Mouse (Mus musculus) midbrain, embryonic 15.5 days (tissue): ENCODE measurements at regions not wholly inside any gene's neighbourhood (a gene's known extent, or its start where the extent isn't known, plus 50 kb on each side); places are given as distances from the start of the nearest gene placed in this dataset.

Experiments
- ATAC-seq: fragments of 200-750 bp; cut with Nextera tagmentation; replicated peaks from 2 replicates; pipeline ENCODE4 v1.8.0; 2017; ENCODE audit warnings: moderate TSS enrichment
- H3K27ac ChIP-seq: fragments of 300-500 bp; sonication (generic); 2 replicates; pipeline ENCODE4 v1.5.1; 2015; ENCODE audit warnings: mild to moderate bottlenecking, inconsistent platforms
- H3K27me3 ChIP-seq: fragments of 300-500 bp; sonication (generic); replicated peaks from 2 replicates; pipeline ENCODE4 v1.6.1; 2015; ENCODE audit warnings: inconsistent platforms
- H3K36me3 ChIP-seq: fragments of 300-500 bp; sonication (generic); replicated peaks from 2 replicates; pipeline ENCODE4 v1.6.1; 2015; ENCODE audit warnings: inconsistent platforms
- H3K4me1 ChIP-seq: fragments of 300-500 bp; sonication (generic); 2 replicates; pipeline ENCODE4 v1.6.1; 2015; ENCODE audit warnings: inconsistent platforms
- H3K4me2 ChIP-seq: fragments of 300-500 bp; sonication (generic); 2 replicates; pipeline ENCODE4 v1.6.1; 2015; ENCODE audit warnings: inconsistent platforms, mild to moderate bottlenecking, moderate library complexity
- H3K4me3 ChIP-seq: fragments of 300-500 bp; sonication (generic); 2 replicates; pipeline ENCODE4 v1.5.1; 2015; ENCODE audit warnings: mild to moderate bottlenecking, inconsistent platforms
- H3K9ac ChIP-seq: fragments of 300-500 bp; sonication (generic); 2 replicates; pipeline ENCODE4 v1.6.1; 2015; ENCODE audit warnings: mild to moderate bottlenecking, inconsistent platforms
- H3K9me3 ChIP-seq: fragments of 300-500 bp; sonication (generic); 2 replicates; pipeline ENCODE4 v1.6.1; 2016; ENCODE audit warnings: inconsistent platforms
- WGBS: fragments of 180-500 bp; shearing (Covaris S2); methylation state at CpG from one replicate; pipeline ENCODE4 v1.1.7; 2015; ENCODE audit warnings: mixed read lengths; 5-methylcytosine and 5-hydroxymethylcytosine counted together

- Histone ChIP-seq H3K27ac (no peak overlapping the region), H3K9ac (no peak overlapping the region), H3K4me3 (no peak overlapping the region), H3K27me3 (no peaks in the 10 kb centered on the region), H3K36me3 (no peaks in the 10 kb centered on the region), H3K9me3 (no peaks in the 10 kb centered on the region), H3K4me1 (no peaks in the 10 kb centered on the region), H3K4me2 (no peak overlapping the region)
- ATAC-seq, result no peak
- 14% methylated on average over 4 of the region's 4 CpGs for WGBS
These were observed 51.8 kb upstream of the Fam98a start for GRCm38 (mm10) chr17:75603417-75604086.
